Mouse (Mus musculus): Measurements from ENCODE around the gene Adam17. TPM values are rescaled to one million over a fixed set of nuclear protein-coding genes. Genes with fewer than 3 reads are reported as not detected.

Adam17 gene
- total RNA-seq, 4 experiments from 2014 or later = 12.7 to 21.5 (median 17.9) TPM

- DNase-seq (ENCODE audit: low spot score in 2 of 2) = peak; percentile 53 to 62
Measured at GRCm38 (mm10) chr12:21315923-21316868, 57.2 kb downstream of the Adam17 start, which contains the start of gene Iah1. Iah1 (plus strand) TSS chr12:21316389.

DNA sequence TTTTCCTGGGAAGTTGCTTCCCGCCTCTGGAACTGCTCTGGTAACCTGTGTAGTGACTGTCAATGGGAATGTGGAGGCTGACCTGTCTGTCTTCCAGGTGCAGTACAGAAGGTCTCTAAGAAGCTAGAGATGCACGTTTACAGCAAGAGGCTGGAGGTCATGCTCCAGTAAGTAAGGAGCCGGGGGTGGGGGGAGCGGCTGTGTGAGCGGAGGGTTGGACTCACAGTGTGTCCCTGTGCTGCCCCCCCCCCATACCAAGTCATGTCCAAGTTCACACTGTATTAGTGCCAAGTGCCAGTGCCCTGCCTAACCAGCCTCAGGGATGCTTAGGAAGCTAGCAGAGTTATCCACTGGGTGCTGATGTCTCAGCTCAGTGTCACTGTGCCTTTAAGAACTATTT, 61.2 kb downstream of the Adam17 start:
- no peak for DNase-seq (ENCODE audit: low spot score in 2 of 2)

DNA sequence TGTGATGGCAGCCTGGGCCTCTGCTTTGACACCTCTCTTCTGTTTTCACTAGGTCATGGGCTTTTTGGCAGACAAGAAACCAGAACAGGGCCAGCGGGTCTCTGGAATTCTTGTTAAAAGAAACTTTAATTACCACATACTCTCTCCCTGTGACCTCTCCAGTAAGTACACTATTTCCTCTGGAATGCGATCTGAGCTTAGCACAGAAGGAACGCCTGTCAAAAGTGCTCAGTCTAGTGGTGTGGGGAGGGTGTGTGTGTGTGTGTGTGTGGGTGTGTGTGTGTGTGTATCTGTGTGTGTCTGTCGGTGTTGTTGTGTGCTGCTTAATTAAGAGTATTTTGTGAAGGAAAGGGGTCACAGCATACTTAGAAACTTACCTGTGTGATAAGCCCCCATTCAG, 66.7 kb downstream of the Adam17 start:
- no peak for DNase-seq (ENCODE audit: low spot score in 2 of 2)

GRCm38 (mm10) chr12:21305741-21306140, 67.7 kb downstream of the Adam17 start:
- no peak for DNase-seq (ENCODE audit: low spot score in 2 of 2)

DNA sequence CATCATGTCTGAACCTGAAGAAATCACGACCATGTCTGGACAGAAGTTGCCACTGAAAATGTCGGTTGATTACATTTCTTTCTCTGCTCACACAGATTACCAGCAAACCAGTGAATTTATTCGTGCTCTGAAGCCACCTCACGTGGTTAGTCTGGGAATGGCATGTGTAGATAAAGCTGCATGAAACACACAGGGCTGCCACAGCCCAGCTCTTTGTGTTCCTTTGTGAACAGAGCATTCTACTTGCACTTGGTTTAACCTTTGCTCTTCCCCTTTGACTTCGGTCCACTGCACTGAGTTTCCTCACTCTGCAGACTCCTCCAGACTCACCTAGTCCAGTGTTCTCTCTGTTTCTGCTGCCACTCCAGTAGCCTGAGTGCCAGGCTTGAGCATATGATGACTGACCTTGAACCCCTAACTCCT, 71.1 kb downstream of the Adam17 start:
- DNase-seq (ENCODE audit: low spot score in 2 of 2) = no peak

DNA sequence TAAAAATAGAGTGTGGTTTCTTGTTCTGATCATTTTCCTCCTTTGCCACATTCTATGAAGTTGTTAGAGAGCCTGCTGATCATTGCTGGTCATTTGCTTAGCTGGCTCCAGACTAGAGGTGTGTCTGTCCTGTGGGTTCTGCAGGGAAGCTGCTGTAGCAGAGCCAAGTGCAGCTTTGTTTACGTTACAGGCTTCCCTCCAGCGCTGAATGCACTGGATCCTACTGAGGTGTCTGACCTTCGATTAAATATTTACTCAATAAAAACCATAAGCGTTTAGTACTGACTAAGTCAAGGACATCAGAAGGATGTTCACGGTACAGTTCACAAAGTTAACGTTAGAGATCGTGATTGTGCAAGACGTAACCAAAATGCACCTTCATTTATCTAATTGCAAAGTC, 71.5 kb downstream of the Adam17 start:
- DNase-seq (ENCODE audit: low spot score in 2 of 2) = no peak

DNA sequence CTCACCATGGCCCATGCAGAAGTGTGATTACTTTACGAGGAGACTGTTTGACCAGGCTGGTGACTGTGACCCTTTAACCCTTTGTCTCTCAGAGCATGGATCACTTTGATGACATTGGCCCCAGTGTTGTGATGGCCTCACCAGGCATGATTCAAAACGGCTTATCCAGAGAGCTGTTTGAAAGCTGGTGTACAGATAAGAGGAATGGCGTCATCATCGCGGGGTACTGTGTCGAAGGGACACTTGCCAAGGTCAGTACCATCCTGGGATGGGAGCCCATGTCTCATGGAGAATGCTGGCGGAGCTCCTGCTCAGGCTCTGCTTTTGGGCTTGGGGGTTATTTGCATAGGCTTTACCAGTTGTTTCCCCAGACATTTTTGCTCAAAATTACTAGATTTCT, 72.1 kb downstream of the Adam17 start:
- no peak for DNase-seq (ENCODE audit: low spot score in 2 of 2)

DNA sequence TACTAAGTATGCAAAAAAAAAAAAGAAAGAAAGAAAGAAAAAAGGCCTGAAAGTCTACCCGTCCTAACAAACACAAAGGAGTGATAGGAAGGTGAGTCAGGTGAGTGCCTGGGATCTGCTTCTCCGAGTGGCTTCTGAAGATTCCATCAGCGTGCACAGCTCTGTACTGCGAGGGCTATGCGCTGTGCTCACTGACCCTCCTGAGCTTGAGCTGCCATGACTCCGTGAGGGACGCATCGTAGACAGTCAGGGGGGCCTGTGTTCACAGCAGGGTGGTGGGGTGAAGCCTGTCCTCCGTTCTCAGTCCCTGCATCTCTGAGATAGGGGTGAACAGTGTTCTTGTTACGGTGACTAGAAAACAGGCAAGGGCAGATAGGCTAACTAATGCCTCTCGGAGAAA, 74.6 kb downstream of the Adam17 start:
- DNase-seq (ENCODE audit: low spot score in 2 of 2) = no peak

DNA sequence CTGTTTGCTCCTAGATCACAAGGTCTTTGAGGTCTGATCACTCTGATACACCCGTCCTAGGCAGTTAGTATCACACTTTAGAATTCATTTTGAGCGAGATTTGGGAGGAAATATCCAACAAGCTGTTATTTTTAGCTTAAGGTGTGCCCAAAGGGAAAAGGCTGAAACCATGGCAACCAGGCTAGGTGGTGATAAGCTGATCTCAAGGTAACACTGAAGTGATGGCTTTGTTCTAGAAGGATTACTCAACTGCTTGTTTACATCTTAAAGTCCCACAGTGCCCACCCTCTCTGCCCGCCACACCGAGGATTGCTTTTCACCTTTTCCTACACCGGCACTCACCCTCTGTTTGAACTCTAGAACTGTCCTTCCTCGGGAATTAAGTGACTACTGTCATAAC, 83.8 kb downstream of the Adam17 start:
- no peak for DNase-seq (ENCODE audit: low spot score in 2 of 2)

- no peak for DNase-seq (ENCODE audit: low spot score in 2 of 2)
Measured at GRCm38 (mm10) chr12:21288716-21289395, 84.6 kb downstream of the Adam17 start.

GRCm38 (mm10) chr12:21286712-21287650, 86.5 kb downstream of the Adam17 start:
- DNase-seq (ENCODE audit: low spot score in 2 of 2) = no peak

- peak; percentile 98 to 99 for DNase-seq (ENCODE audit: low spot score in 2 of 2)
Measured at GRCm38 (mm10) chr12:21286243-21286622, 87.2 kb downstream of the Adam17 start, which contains the start of gene Itgb1bp1. Itgb1bp1 (minus strand) TSS chr12:21286284.

DNA sequence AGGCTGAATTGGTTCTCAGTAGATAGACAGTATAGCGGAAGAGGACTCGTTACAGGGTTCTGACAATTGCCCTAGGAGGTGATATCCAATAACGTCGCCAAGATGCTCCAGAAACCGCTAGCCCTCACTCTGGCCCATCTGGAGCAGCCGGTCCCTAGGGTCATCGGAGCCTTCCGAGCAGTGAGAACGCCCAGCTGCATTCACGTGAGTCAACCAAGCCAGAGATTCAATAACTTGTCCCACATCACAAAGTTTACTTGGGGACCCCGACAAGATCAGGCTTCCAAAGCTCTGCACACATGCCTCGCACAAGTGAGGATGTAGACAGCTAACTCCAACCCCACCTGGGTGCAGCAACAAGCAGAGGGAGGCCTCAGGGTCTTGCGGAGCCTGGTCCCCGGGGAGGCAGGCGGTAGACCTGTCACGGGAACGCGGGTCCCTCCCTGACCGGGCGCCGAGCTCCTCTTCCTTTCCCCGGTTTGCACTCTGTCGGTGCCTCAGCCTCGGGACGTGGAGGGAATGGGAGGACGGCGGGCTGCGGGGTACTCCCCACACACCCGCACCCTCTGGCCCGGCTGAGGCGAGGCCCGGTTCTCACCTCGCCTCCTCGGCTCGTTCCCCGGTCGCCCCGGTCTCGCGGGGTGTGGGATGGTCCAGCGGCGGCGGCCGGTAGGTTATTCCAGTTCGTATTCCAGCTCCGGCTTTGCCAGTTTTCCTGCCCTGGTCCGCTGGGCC, 87.8 kb downstream of the Adam17 start:
- DNase-seq (ENCODE audit: low spot score in 2 of 2) = no peak

DNA sequence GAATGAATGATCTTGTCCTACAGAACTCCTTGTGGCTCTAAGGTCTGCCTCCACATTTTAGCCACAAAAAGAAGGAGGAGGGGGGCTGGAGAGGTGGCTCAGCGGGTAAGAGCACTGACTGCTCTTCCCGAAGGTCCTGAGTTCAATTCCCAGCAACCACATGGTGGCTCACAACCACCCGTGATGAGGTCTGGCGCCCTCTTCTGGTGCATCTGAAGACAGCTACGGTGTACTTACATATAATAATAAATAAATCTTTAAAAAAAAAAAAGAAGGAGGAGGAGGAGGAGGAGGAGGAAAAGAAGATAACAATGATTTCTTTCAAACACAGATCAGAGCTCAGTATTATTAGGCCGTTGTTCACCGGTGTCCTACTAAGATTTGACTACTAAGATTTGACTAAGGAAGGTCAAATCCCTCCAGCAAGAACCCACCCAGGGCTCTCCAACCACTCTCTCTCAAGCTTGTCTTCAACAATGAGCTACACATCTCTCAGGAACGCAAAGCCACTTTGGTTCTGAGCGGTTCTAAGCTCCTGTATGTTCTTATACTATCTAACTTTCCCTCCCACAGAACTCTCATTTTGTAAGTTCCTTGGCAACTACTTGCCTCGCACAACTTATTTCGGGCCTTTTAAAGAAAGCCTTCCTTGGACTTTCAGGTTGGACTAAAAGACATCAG, 88.5 kb downstream of the Adam17 start, which contains the start of gene Cpsf3:
TSS of gene Cpsf3 (plus strand) at position 631 of the 681 bp plus-strand sequence.
- no peak for DNase-seq (ENCODE audit: low spot score in 2 of 2)

- no peak for DNase-seq (ENCODE audit: low spot score in 2 of 2)
Measured at GRCm38 (mm10) chr12:21277352-21277864, 96.0 kb downstream of the Adam17 start.

- DNase-seq (ENCODE audit: low spot score in 2 of 2) = no peak
Measured at GRCm38 (mm10) chr12:21274446-21274845, 99.0 kb downstream of the Adam17 start.
